Mouse (Mus musculus): ENCODE measurements at regions not wholly inside any gene's neighbourhood (a gene's known extent, or its start where the extent isn't known, plus 50 kb on each side); places are given as distances from the start of the nearest gene placed in this dataset.
"Not testable (repeated sequence)": the region's sequence is repeated elsewhere in the genome, so short reads cannot be mapped to it uniquely, and the experiment has no call there.

GRCm38 (mm10) chr4:51868250-51868649 lies 570.8 kb upstream of the Smc2 start:
- Histone ChIP-seq H3K27ac (ENCODE audit: insufficient read depth, low read length) (no peak overlapping the region), H3K4me3 (ENCODE audit: low read depth, low read length) (no peak overlapping the region), H3K4me1 (ENCODE audit: control insufficient read depth, insufficient read depth, low read length) (no peaks in the 10 kb centered on the region), H3K9me3 (replicated peaks; ENCODE audit: control insufficient read depth, insufficient read depth, low read length, poor library complexity, severe bottlenecking) (peaks cover 6% of the 10 kb centered on the region; the same call in 1 of the 2 replicates), H3K9ac (ENCODE audit: low read depth, poor library complexity, severe bottlenecking) (no peak overlapping the region), H3K27me3 (ENCODE audit: control insufficient read depth, insufficient read depth, low read length, poor library complexity, severe bottlenecking) (no peaks in the 10 kb centered on the region), H3K36me3 (ENCODE audit: control insufficient read depth, insufficient read depth, low read length, poor library complexity, severe bottlenecking) (no peaks in the 10 kb centered on the region)
- no peak for TF ChIP-seq CTCF (IDR thresholded peaks at IDR 0.05; ENCODE audit: low read depth, low read length)
- no peak for TF ChIP-seq EP300 (IDR thresholded peaks at IDR 0.05; ENCODE audit: insufficient read depth, low read depth, low read length)

DNA sequence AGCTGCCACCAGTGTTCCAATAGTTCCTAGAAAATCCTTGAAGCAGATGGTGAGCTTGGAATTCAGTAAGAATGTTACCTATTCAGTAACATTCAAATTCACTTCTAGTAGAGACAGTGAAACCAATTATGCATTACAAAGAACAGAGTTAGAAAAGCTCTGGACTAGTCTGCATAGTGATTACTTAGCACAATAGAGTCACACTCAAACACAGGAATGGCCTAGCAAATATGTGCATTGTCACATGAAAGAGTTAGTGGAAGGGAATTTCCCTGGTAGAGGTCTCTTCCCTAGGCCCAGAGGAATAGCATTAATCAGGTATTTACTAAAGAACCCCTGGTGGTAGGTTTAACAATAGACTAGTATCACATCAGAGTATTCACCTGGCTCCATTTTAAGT lies 570.3 kb upstream of the Smc2 start:
- H3K4me1 ChIP-seq (ENCODE audit: control insufficient read depth, insufficient read depth, low read length); H3K27ac ChIP-seq (ENCODE audit: insufficient read depth, low read length); H3K36me3 ChIP-seq (ENCODE audit: control insufficient read depth, insufficient read depth, low read length, poor library complexity, severe bottlenecking); H3K4me3 ChIP-seq (ENCODE audit: low read depth, low read length); H3K9me3 ChIP-seq (replicated peaks; ENCODE audit: control insufficient read depth, insufficient read depth, low read length, poor library complexity, severe bottlenecking); H3K9ac ChIP-seq (ENCODE audit: low read depth, poor library complexity, severe bottlenecking); H3K27me3 ChIP-seq (ENCODE audit: control insufficient read depth, insufficient read depth, low read length, poor library complexity, severe bottlenecking): not testable (repeated sequence)

DNA sequence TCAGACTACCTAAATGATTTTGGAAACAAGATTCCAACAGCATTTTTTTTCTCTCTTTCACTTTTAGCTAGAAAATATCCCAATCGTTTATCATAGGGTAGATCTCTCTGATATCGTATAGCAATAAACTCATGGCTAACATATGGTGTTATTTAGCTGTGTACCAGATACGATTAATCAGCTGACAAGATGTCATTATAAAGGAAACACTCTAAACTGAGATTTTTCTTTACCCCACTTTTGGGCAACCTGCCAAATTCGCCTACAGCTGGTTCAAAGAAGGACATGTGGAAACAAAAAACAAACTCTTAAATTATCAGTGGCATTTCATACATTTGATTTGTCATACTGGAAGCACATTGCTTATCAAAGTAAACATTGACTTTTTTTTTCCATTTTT lies 553.6 kb upstream of the Smc2 start:
- TF ChIP-seq CTCF (IDR thresholded peaks at IDR 0.05; ENCODE audit: low read depth, low read length) (no peak), EP300 (IDR thresholded peaks at IDR 0.05; ENCODE audit: insufficient read depth, low read depth, low read length) (no peak), POLR2A (IDR thresholded peaks at IDR 0.05; ENCODE audit: insufficient read depth, low read length) (no peak)
- Histone ChIP-seq H3K4me3 (ENCODE audit: low read depth, low read length) (no peak overlapping the region), H3K4me1 (ENCODE audit: control insufficient read depth, insufficient read depth, low read length) (no peaks in the 10 kb centered on the region), H3K9ac (ENCODE audit: low read depth, poor library complexity, severe bottlenecking) (no peak overlapping the region), H3K9me3 (replicated peaks; ENCODE audit: control insufficient read depth, insufficient read depth, low read length, poor library complexity, severe bottlenecking) (peaks cover 1% of the 10 kb centered on the region; the same call in 1 of the 2 replicates), H3K27ac (ENCODE audit: insufficient read depth, low read length) (no peak overlapping the region), H3K27me3 (ENCODE audit: control insufficient read depth, insufficient read depth, low read length, poor library complexity, severe bottlenecking) (no peaks in the 10 kb centered on the region), H3K36me3 (ENCODE audit: control insufficient read depth, insufficient read depth, low read length, poor library complexity, severe bottlenecking) (no peaks in the 10 kb centered on the region)

DNA sequence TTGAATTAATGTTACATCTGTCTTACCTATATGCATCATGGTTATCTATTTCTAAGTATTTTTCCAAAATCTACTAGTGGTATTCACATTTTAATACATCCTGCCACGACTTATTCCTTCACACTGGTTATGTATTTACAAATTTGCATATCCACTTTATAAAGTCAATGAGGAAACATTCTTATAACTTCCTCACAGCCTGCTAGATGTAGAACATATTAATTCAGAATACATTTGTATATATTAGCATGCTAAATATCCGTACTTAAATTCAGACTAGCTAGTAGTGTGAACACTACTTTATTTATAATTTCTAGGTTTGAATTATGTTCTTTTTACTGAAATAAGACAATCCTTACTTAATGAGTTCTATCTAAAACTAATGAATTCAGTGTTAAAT lies 549.8 kb upstream of the Smc2 start:
- Histone ChIP-seq H3K27me3 (ENCODE audit: control insufficient read depth, insufficient read depth, low read length, poor library complexity, severe bottlenecking) (no peaks in the 10 kb centered on the region), H3K4me1 (ENCODE audit: control insufficient read depth, insufficient read depth, low read length) (no peaks in the 10 kb centered on the region), H3K9ac (ENCODE audit: low read depth, poor library complexity, severe bottlenecking) (no peak overlapping the region), H3K27ac (ENCODE audit: insufficient read depth, low read length) (no peak overlapping the region), H3K36me3 (ENCODE audit: control insufficient read depth, insufficient read depth, low read length, poor library complexity, severe bottlenecking) (no peaks in the 10 kb centered on the region), H3K4me3 (ENCODE audit: low read depth, low read length) (no peak overlapping the region), H3K9me3 (replicated peaks; ENCODE audit: control insufficient read depth, insufficient read depth, low read length, poor library complexity, severe bottlenecking) (peaks cover 4% of the 10 kb centered on the region; the same call in 1 of the 2 replicates)
- TF ChIP-seq CTCF (IDR thresholded peaks at IDR 0.05; ENCODE audit: low read depth, low read length) (no peak), POLR2A (IDR thresholded peaks at IDR 0.05; ENCODE audit: insufficient read depth, low read length) (no peak), EP300 (IDR thresholded peaks at IDR 0.05; ENCODE audit: insufficient read depth, low read depth, low read length) (no peak)

DNA sequence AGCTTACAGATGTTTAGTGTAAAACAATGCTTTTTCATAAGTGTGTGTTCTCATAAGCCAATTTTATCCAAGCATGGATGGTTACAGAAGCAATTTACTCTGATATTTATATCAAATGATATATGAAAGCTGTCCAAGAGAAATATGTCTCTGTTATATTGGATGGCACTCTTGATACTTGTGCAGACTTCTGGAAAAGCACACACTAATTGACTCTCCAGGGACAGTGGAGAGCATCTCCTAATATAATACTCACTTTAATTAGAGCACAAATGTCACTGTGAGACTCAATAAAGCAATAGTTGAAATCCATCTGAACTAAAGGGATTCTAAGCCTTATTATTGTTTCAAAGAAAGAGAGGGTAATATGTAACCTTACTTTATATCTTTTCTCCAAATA lies 510.8 kb upstream of the Smc2 start:
- no peak overlapping the region for H3K9ac ChIP-seq (ENCODE audit: low read depth, poor library complexity, severe bottlenecking)
- TF ChIP-seq CTCF (IDR thresholded peaks at IDR 0.05; ENCODE audit: low read depth, low read length) = no peak
- TF ChIP-seq EP300 (IDR thresholded peaks at IDR 0.05; ENCODE audit: insufficient read depth, low read depth, low read length) = no peak
- no peak for TF ChIP-seq POLR2A (IDR thresholded peaks at IDR 0.05; ENCODE audit: insufficient read depth, low read length)
- no peak overlapping the region for H3K4me3 ChIP-seq (ENCODE audit: low read depth, low read length)
- H3K27me3 ChIP-seq (ENCODE audit: control insufficient read depth, insufficient read depth, low read length, poor library complexity, severe bottlenecking) = 0 out of 2 replicates have a peak, but pooled peaks cover 1% of the 10 kb centered on the region
- no peak overlapping the region for H3K27ac ChIP-seq (ENCODE audit: insufficient read depth, low read length)
- H3K9me3 ChIP-seq (replicated peaks; ENCODE audit: control insufficient read depth, insufficient read depth, low read length, poor library complexity, severe bottlenecking) = no peaks in the 10 kb centered on the region
- H3K36me3 ChIP-seq (ENCODE audit: control insufficient read depth, insufficient read depth, low read length, poor library complexity, severe bottlenecking) = no peaks in the 10 kb centered on the region
- H3K4me1 ChIP-seq (ENCODE audit: control insufficient read depth, insufficient read depth, low read length) = no peaks in the 10 kb centered on the region

DNA sequence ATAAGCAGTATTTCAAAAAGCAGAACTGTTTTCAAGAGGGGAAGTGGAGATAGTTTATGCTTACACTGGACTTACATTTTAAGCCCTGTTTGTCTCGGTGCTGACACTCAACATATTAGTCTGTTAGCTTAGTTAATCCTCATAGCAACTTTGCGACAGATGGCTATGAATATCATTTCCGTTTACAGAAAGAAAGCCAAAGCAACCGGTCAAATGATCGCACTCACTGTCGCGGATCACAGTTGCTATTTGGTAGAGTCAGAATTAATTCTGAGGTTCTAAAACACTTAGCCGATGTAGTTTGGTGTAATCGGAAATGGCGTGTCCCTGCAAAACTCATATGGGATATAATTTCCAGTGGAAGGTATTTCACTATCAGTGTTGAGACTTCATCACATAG lies 469.3 kb upstream of the Smc2 start:
- Histone ChIP-seq H3K9me3 (replicated peaks; ENCODE audit: control insufficient read depth, insufficient read depth, low read length, poor library complexity, severe bottlenecking) (no peaks in the 10 kb centered on the region), H3K4me1 (ENCODE audit: control insufficient read depth, insufficient read depth, low read length) (no peaks in the 10 kb centered on the region), H3K27ac (ENCODE audit: insufficient read depth, low read length) (no peak overlapping the region), H3K36me3 (ENCODE audit: control insufficient read depth, insufficient read depth, low read length, poor library complexity, severe bottlenecking) (no peaks in the 10 kb centered on the region), H3K9ac (ENCODE audit: low read depth, poor library complexity, severe bottlenecking) (no peak overlapping the region), H3K4me3 (ENCODE audit: low read depth, low read length) (no peak overlapping the region), H3K27me3 (ENCODE audit: control insufficient read depth, insufficient read depth, low read length, poor library complexity, severe bottlenecking) (no peaks in the 10 kb centered on the region)
- no peak for TF ChIP-seq CTCF (IDR thresholded peaks at IDR 0.05; ENCODE audit: low read depth, low read length)
- no peak for TF ChIP-seq EP300 (IDR thresholded peaks at IDR 0.05; ENCODE audit: insufficient read depth, low read depth, low read length)
- no peak for TF ChIP-seq POLR2A (IDR thresholded peaks at IDR 0.05; ENCODE audit: insufficient read depth, low read length)

All from ES-Bruce4 (cell line).